Mouse (Mus musculus): ENCODE data around the gene Lag3. TPM values are rescaled to one million over a fixed set of nuclear protein-coding genes. Genes with fewer than 3 reads are reported as not detected.

Gene Lag3
- polyA plus RNA-seq, 1 experiment from 2014 or later, result 3.9 TPM

GRCm38 (mm10) chr6:124866560-124866959, 44.9 kb downstream of the Lag3 start:
- Histone ChIP-seq H3K36me3 (ENCODE audit: control insufficient read depth, insufficient read depth, low read length) (no peaks in the 10 kb centered on the region), H3K4me3 (ENCODE audit: low read depth, low read length) (no peak overlapping the region), H3K4me1 (ENCODE audit: control insufficient read depth, insufficient read depth, low read length) (peaks cover 26% of the 10 kb centered on the region), H3K27ac (ENCODE audit: low read length) (no peak overlapping the region), H3K4me2 (ENCODE audit: low read length) (no peak overlapping the region), H3K27me3 (ENCODE audit: control insufficient read depth, insufficient read depth, low read depth, low read length) (no peaks in the 10 kb centered on the region), H3K9me3 (replicated peaks; ENCODE audit: control insufficient read depth, low read length, poor library complexity, severe bottlenecking) (no peaks in the 10 kb centered on the region), H3K9ac (ENCODE audit: low read depth, low read length) (peak overlapping the region; percentile 20; the same call in 1 of the 2 replicates)
- ATAC-seq, result no peak
- 49% methylated on average over 6 of the region's 7 CpGs for WGBS

GRCm38 (mm10) chr6:124865766-124866362, 45.6 kb downstream of the Lag3 start:
- no peak overlapping the region for H3K4me2 ChIP-seq (ENCODE audit: low read length)
- no peak overlapping the region for H3K27ac ChIP-seq (ENCODE audit: low read length)
- no peaks in the 10 kb centered on the region for H3K9me3 ChIP-seq (replicated peaks; ENCODE audit: control insufficient read depth, low read length, poor library complexity, severe bottlenecking)
- WGBS, result 51% methylated on average over 18 of the region's 18 CpGs
- H3K27me3 ChIP-seq (ENCODE audit: control insufficient read depth, insufficient read depth, low read depth, low read length), result no peaks in the 10 kb centered on the region
- H3K4me3 ChIP-seq (ENCODE audit: low read depth, low read length), result no peak overlapping the region
- ATAC-seq, result no peak
- peak overlapping the region; percentile 6 for H3K9ac ChIP-seq (ENCODE audit: low read depth, low read length)
- H3K4me1 ChIP-seq (ENCODE audit: control insufficient read depth, insufficient read depth, low read length), result peaks cover 33% of the 10 kb centered on the region
- H3K36me3 ChIP-seq (ENCODE audit: control insufficient read depth, insufficient read depth, low read length), result peaks cover 3% of the 10 kb centered on the region; the same call in 1 of the 2 replicates

DNA sequence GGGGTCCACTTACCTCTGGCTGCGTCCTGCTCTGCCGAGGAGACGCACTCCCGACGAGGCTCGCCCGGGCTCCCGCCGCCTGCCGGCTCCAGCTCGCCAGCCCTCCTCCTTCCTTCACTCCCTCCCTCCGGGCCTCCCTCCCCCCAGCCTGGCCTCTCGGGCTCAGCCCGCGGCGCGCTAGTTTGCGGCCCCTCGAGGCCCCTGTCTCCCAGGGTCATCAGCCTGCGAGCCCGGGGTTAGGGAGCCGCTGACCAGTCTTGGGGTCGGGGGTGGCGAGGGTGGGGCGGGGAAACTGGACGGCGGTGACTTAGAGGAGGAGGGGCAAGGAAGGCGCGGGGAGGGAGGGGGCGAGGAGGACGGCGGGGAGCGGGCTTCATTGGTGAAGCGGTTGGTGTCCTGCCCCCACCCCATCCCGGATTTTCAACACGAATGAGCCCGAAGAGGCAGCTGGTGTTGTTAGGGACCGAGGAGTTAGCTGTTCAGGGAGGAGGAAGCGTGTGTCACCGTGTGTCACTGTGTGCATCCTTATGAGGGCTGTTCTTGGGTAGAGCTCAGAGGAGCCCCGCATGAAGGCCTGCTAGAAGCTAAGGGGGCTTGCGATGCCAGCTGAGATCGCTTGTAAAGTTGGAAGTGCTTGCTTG, 47.7 kb downstream of the Lag3 start, which contains the start of gene Gpr162:
TSS of gene Gpr162 (minus strand) at position 326 of the 641 bp plus-strand sequence.
- peaks cover 5% of the 10 kb centered on the region; the same call in 1 of the 2 replicates for H3K36me3 ChIP-seq (ENCODE audit: control insufficient read depth, insufficient read depth, low read length)
- peak within 1 kb of the TSS; percentile 72 for H3K4me2 ChIP-seq (ENCODE audit: low read length)
- peak within 1 kb of the TSS; percentile 68 for H3K4me3 ChIP-seq (ENCODE audit: low read depth, low read length)
- ATAC-seq, result peak; percentile 70
- no peaks in the 10 kb centered on the region for H3K27me3 ChIP-seq (ENCODE audit: control insufficient read depth, insufficient read depth, low read depth, low read length)
- peak within 1 kb of the TSS; percentile 97 for H3K27ac ChIP-seq (ENCODE audit: low read length)
- H3K9ac ChIP-seq (ENCODE audit: low read depth, low read length), result peak within 1 kb of the TSS; percentile 94
- peaks cover 48% of the 10 kb centered on the region for H3K4me1 ChIP-seq (ENCODE audit: control insufficient read depth, insufficient read depth, low read length)
- H3K9me3 ChIP-seq (replicated peaks; ENCODE audit: control insufficient read depth, low read length, poor library complexity, severe bottlenecking), result no peaks in the 10 kb centered on the region
- WGBS, result under 1% methylated on average over 33 of the region's 43 CpGs

DNA sequence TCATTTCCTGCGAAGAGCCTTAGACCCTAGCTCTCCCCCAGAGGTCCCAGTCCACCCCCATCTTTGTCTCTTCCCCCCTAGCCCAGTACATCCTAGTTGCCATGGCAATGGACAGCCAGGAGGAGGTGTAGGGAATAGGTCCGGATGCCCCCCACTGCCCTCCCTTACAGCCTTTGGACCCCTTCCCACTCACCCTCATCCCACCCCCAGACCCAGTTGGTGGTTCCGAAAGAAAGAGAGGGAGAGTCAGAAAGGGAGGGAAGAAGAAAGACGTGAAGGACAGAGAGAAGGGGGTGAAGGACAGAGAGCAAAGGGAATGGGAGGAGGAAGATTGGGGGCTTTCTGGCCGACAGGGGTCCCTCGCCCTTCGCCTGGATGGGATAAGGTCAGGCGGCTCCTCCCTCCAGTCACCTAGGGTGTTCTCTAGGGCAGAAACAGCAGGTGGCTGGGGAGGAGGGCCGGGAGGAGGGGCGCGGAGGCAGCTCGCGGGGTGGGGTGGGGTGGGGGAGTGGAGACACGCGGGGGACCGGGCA, 48.3 kb downstream of the Lag3 start:
- peaks cover 53% of the 10 kb centered on the region for H3K4me1 ChIP-seq (ENCODE audit: control insufficient read depth, insufficient read depth, low read length)
- WGBS, result 0% methylated on average over 11 of the region's 16 CpGs
- peak; percentile 25 for ATAC-seq

GRCm38 (mm10) chr6:124862406-124863124, 48.9 kb downstream of the Lag3 start:
- Histone ChIP-seq H3K4me1 (ENCODE audit: control insufficient read depth, insufficient read depth, low read length) (peaks cover 59% of the 10 kb centered on the region), H3K4me2 (ENCODE audit: low read length) (peak overlapping the region; percentile 72), H3K27ac (ENCODE audit: low read length) (peak overlapping the region; percentile 97), H3K4me3 (ENCODE audit: low read depth, low read length) (peak overlapping the region; percentile 68), H3K9me3 (replicated peaks; ENCODE audit: control insufficient read depth, low read length, poor library complexity, severe bottlenecking) (no peaks in the 10 kb centered on the region), H3K36me3 (ENCODE audit: control insufficient read depth, insufficient read depth, low read length) (peaks cover 5% of the 10 kb centered on the region; the same call in 1 of the 2 replicates), H3K9ac (ENCODE audit: low read depth, low read length) (peak overlapping the region; percentile 94), H3K27me3 (ENCODE audit: control insufficient read depth, insufficient read depth, low read depth, low read length) (no peaks in the 10 kb centered on the region)
- 13% methylated on average over 8 of the region's 8 CpGs for whole genome bisulfite sequencing
- peak; percentile 2; the same call in 1 of the 2 replicates for ATAC-seq

More for the DNA sequence above, 48.3 kb downstream of the Lag3 start:
- no peaks in the 10 kb centered on the region for H3K27me3 ChIP-seq (ENCODE audit: control insufficient read depth, insufficient read depth, low read depth, low read length)
- peak overlapping the region; percentile 72 for H3K4me2 ChIP-seq (ENCODE audit: low read length)
- peaks cover 5% of the 10 kb centered on the region; the same call in 1 of the 2 replicates for H3K36me3 ChIP-seq (ENCODE audit: control insufficient read depth, insufficient read depth, low read length)
- peak overlapping the region; percentile 97 for H3K27ac ChIP-seq (ENCODE audit: low read length)
- H3K9ac ChIP-seq (ENCODE audit: low read depth, low read length), result peak overlapping the region; percentile 94
- H3K4me3 ChIP-seq (ENCODE audit: low read depth, low read length), result peak overlapping the region; percentile 68
- no peaks in the 10 kb centered on the region for H3K9me3 ChIP-seq (replicated peaks; ENCODE audit: control insufficient read depth, low read length, poor library complexity, severe bottlenecking)

GRCm38 (mm10) chr6:124861802-124862201, 49.7 kb downstream of the Lag3 start:
- Histone ChIP-seq H3K4me1 (ENCODE audit: control insufficient read depth, insufficient read depth, low read length) (peaks cover 59% of the 10 kb centered on the region), H3K36me3 (ENCODE audit: control insufficient read depth, insufficient read depth, low read length) (peaks cover 5% of the 10 kb centered on the region; the same call in 1 of the 2 replicates), H3K9me3 (replicated peaks; ENCODE audit: control insufficient read depth, low read length, poor library complexity, severe bottlenecking) (no peaks in the 10 kb centered on the region), H3K27ac (ENCODE audit: low read length) (peak overlapping the region; percentile 97), H3K4me3 (ENCODE audit: low read depth, low read length) (peak overlapping the region; percentile 68), H3K4me2 (ENCODE audit: low read length) (peak overlapping the region; percentile 72), H3K27me3 (ENCODE audit: control insufficient read depth, insufficient read depth, low read depth, low read length) (no peaks in the 10 kb centered on the region), H3K9ac (ENCODE audit: low read depth, low read length) (peak overlapping the region; percentile 94)
- ATAC-seq, result no peak
- WGBS, result 29% methylated on average over 3 of the region's 3 CpGs

- H3K4me3 ChIP-seq (ENCODE audit: low read depth, low read length), result peak overlapping the region; percentile 68
- peak overlapping the region; percentile 72 for H3K4me2 ChIP-seq (ENCODE audit: low read length)
- H3K27me3 ChIP-seq (ENCODE audit: control insufficient read depth, insufficient read depth, low read depth, low read length), result no peaks in the 10 kb centered on the region
- peaks cover 59% of the 10 kb centered on the region for H3K4me1 ChIP-seq (ENCODE audit: control insufficient read depth, insufficient read depth, low read length)
- no peak for ATAC-seq
- H3K9me3 ChIP-seq (replicated peaks; ENCODE audit: control insufficient read depth, low read length, poor library complexity, severe bottlenecking), result no peaks in the 10 kb centered on the region
- H3K36me3 ChIP-seq (ENCODE audit: control insufficient read depth, insufficient read depth, low read length), result peaks cover 5% of the 10 kb centered on the region; the same call in 1 of the 2 replicates
- H3K27ac ChIP-seq (ENCODE audit: low read length), result peak overlapping the region; percentile 97
- H3K9ac ChIP-seq (ENCODE audit: low read depth, low read length), result peak overlapping the region; percentile 94; the same call in 1 of the 2 replicates
- WGBS, result 81% methylated on average over 19 of the region's 19 CpGs
Observed at GRCm38 (mm10) chr6:124861266-124861665, 50.2 kb downstream of the Lag3 start.

- H3K4me1 ChIP-seq (ENCODE audit: control insufficient read depth, insufficient read depth, low read length), result peaks cover 63% of the 10 kb centered on the region
- peak overlapping the region; percentile 72 for H3K4me2 ChIP-seq (ENCODE audit: low read length)
- ATAC-seq, result no peak
- H3K36me3 ChIP-seq (ENCODE audit: control insufficient read depth, insufficient read depth, low read length), result peaks cover 5% of the 10 kb centered on the region; the same call in 1 of the 2 replicates
- no peaks in the 10 kb centered on the region for H3K9me3 ChIP-seq (replicated peaks; ENCODE audit: control insufficient read depth, low read length, poor library complexity, severe bottlenecking)
- no peaks in the 10 kb centered on the region for H3K27me3 ChIP-seq (ENCODE audit: control insufficient read depth, insufficient read depth, low read depth, low read length)
- H3K4me3 ChIP-seq (ENCODE audit: low read depth, low read length), result no peak overlapping the region
- peak overlapping the region; percentile 50 for H3K9ac ChIP-seq (ENCODE audit: low read depth, low read length)
- H3K27ac ChIP-seq (ENCODE audit: low read length), result peak overlapping the region; percentile 73
- WGBS, result 64% methylated on average over 9 of the region's 9 CpGs
Observed at GRCm38 (mm10) chr6:124860511-124860910, 51.0 kb downstream of the Lag3 start.

All from midbrain, embryonic 16.5 days (tissue).